Mouse (Mus musculus) MEL (cell line): ENCODE measurements around the gene Med13l. TPM values are rescaled to one million over a fixed set of nuclear protein-coding genes. Genes with fewer than 3 reads are reported as not detected.

Experiments
- DNase-seq: peaks from one replicate; pipeline ENCODE4 v3.0.0; 2011; ENCODE audit warnings: low read depth, low spot score
- H3K27ac ChIP-seq: 2 replicates; pipeline ENCODE4 v1.5.1; 2012; ENCODE audit warnings: low read depth, mild to moderate bottlenecking, control low read depth, low read length, moderate library complexity; ENCODE audit not compliant: control insufficient read depth
- H3K27me3 ChIP-seq, 2 experiments: fragments of 150-350 bp in 1 of 2; sonication (generic) in 1 of 2; 2 replicates each; pipeline ENCODE4 v1.6.1; 2012; ENCODE audit warnings: low read length in 2 of 2, mild to moderate bottlenecking in 2 of 2, improper control_type of control experiment in 1 of 2, moderate library complexity in 1 of 2; ENCODE audit not compliant: insufficient read depth in 2 of 2, control insufficient read depth in 1 of 2
- H3K36me3 ChIP-seq, 2 experiments: 2 replicates each; pipeline ENCODE4 v1.6.1; 2012 to 2014; ENCODE audit warnings: low read length in 2 of 2, improper control_type of control experiment in 1 of 2, inconsistent platforms in 1 of 2, mild to moderate bottlenecking in 1 of 2; ENCODE audit not compliant: insufficient read depth in 2 of 2, control insufficient read depth in 1 of 2
- H3K4me1 ChIP-seq, 2 experiments: fragments of 150-350 bp in 1 of 2; sonication (generic) in 1 of 2; 2 replicates each; pipeline ENCODE4 v1.6.1; 2012; ENCODE audit warnings: low read length in 2 of 2, improper control_type of control experiment in 1 of 2, mild to moderate bottlenecking in 1 of 2; ENCODE audit not compliant: insufficient read depth in 2 of 2, control insufficient read depth in 1 of 2
- H3K4me3 ChIP-seq, 2 experiments: fragments of 150-350 bp in 1 of 2; sonication (generic) in 1 of 2; 2 replicates each; pipeline ENCODE4 v1.5.1; 2012; ENCODE audit warnings: low read depth in 2 of 2, low read length in 2 of 2, mild to moderate bottlenecking in 2 of 2, moderate library complexity in 2 of 2, control low read depth in 1 of 2, improper control_type of control experiment in 1 of 2; ENCODE audit not compliant: control insufficient read depth in 1 of 2, insufficient read depth in 1 of 2
- H3K79me2 ChIP-seq: 2 replicates; pipeline ENCODE4 v1.6.1; 2012; ENCODE audit warnings: mild to moderate bottlenecking, low read length, moderate library complexity; ENCODE audit not compliant: control insufficient read depth, poor library complexity, insufficient read depth
- H3K9ac ChIP-seq: 2 replicates; pipeline ENCODE4 v1.6.1; 2012; ENCODE audit warnings: low read depth, mild to moderate bottlenecking, control low read depth, low read length, moderate library complexity; ENCODE audit not compliant: control insufficient read depth, poor library complexity, severe bottlenecking
- H3K9me3 ChIP-seq: fragments of 150-350 bp; sonication (generic); replicated peaks from 2 replicates; pipeline ENCODE4 v1.6.1; 2012; ENCODE audit warnings: mild to moderate bottlenecking, low read length, improper control_type of control experiment, moderate library complexity; ENCODE audit not compliant: insufficient read depth
- BHLHE40 ChIP-seq: IDR thresholded peaks from 2 replicates; pipeline ENCODE4 v1.6.1; 2012; ENCODE audit warnings: low read depth, mild to moderate bottlenecking, inconsistent platforms, low read length, improper control_type of control experiment, borderline replicate concordance
- CHD1 ChIP-seq: IDR thresholded peaks from 2 replicates; pipeline ENCODE4 v1.6.1; 2012; ENCODE audit warnings: low read depth, mild to moderate bottlenecking, inconsistent platforms, low read length, improper control_type of control experiment
- CHD2 ChIP-seq: IDR thresholded peaks from 2 replicates; pipeline ENCODE4 v1.6.1; 2011; ENCODE audit warnings: low read length, improper control_type of control experiment
- E2F4 ChIP-seq: IDR thresholded peaks from 2 replicates; pipeline ENCODE4 v1.6.1; 2011; ENCODE audit warnings: low read depth, low read length, improper control_type of control experiment, borderline replicate concordance
- EP300 ChIP-seq, 2 experiments: IDR thresholded peaks; 2 replicates each; pipeline ENCODE4 v1.6.1; 2011; ENCODE audit warnings: improper control_type of control experiment in 2 of 2, low read length in 2 of 2, low read depth in 1 of 2, mild to moderate bottlenecking in 1 of 2
- GABPA ChIP-seq: IDR thresholded peaks from 2 replicates; pipeline ENCODE4 v1.6.1; 2012; ENCODE audit warnings: low read depth, mild to moderate bottlenecking, inconsistent platforms, low read length, improper control_type of control experiment, moderate library complexity
- HCFC1 ChIP-seq: IDR thresholded peaks from 2 replicates; pipeline ENCODE4 v1.6.1; 2012; ENCODE audit warnings: low read depth, mild to moderate bottlenecking, inconsistent platforms, low read length, improper control_type of control experiment, moderate library complexity
- JUND ChIP-seq: IDR thresholded peaks from 2 replicates; pipeline ENCODE4 v1.6.1; 2011; ENCODE audit warnings: low read depth, mild to moderate bottlenecking, improper control_type of control experiment, low read length
- MAX ChIP-seq: IDR thresholded peaks from 2 replicates; pipeline ENCODE4 v1.6.1; 2011; ENCODE audit warnings: low read length, improper control_type of control experiment
- MAZ ChIP-seq: IDR thresholded peaks from 2 replicates; pipeline ENCODE4 v1.6.1; 2012; ENCODE audit warnings: low read depth, mild to moderate bottlenecking, inconsistent platforms, low read length, improper control_type of control experiment
- MXI1 ChIP-seq: IDR thresholded peaks from 2 replicates; pipeline ENCODE4 v1.6.1; 2011; ENCODE audit warnings: mild to moderate bottlenecking, low read depth, low read length, improper control_type of control experiment
- MYB ChIP-seq: IDR thresholded peaks from 2 replicates; pipeline ENCODE4 v1.6.1; 2011; ENCODE audit warnings: mild to moderate bottlenecking, low read depth, low read length, improper control_type of control experiment
- MYC ChIP-seq: IDR thresholded peaks from 2 replicates; pipeline ENCODE4 v1.6.1; 2011; ENCODE audit warnings: low read depth, mild to moderate bottlenecking, low read length, improper control_type of control experiment, moderate library complexity
- NELFE ChIP-seq: IDR thresholded peaks from 2 replicates; pipeline ENCODE4 v1.6.1; 2011; ENCODE audit warnings: low read depth, low read length, improper control_type of control experiment
- NRF1 ChIP-seq: IDR thresholded peaks from 2 replicates; pipeline ENCODE4 v1.6.1; 2014; ENCODE audit warnings: low read depth, mild to moderate bottlenecking, inconsistent platforms, low read length, improper control_type of control experiment, moderate library complexity; ENCODE audit not compliant: poor library complexity, insufficient read depth, severe bottlenecking
- POLR2AphosphoS2 ChIP-seq: IDR thresholded peaks from 2 replicates; pipeline ENCODE4 v1.6.1; 2011; ENCODE audit warnings: low read length, improper control_type of control experiment
- SIN3A ChIP-seq: IDR thresholded peaks from 2 replicates; pipeline ENCODE4 v1.6.1; 2012; ENCODE audit warnings: low read length, improper control_type of control experiment, inconsistent platforms
- SMC3 ChIP-seq: IDR thresholded peaks from 2 replicates; pipeline ENCODE4 v1.6.1; 2011; ENCODE audit warnings: low read depth, low read length, improper control_type of control experiment
- TAL1 ChIP-seq: IDR thresholded peaks from 2 replicates; pipeline ENCODE4 v1.6.1; 2012; ENCODE audit warnings: mild to moderate bottlenecking, inconsistent platforms, low read length, moderate library complexity, mixed read lengths
- TBP ChIP-seq: IDR thresholded peaks from 2 replicates; pipeline ENCODE4 v1.8.0; 2011; ENCODE audit warnings: low read depth, low read length, improper control_type of control experiment
- TCF12 ChIP-seq: IDR thresholded peaks from 2 replicates; pipeline ENCODE4 v1.6.1; 2014; ENCODE audit warnings: low read depth, mild to moderate bottlenecking, inconsistent platforms, low read length, improper control_type of control experiment, moderate library complexity
- USF2 ChIP-seq, 2 experiments: IDR thresholded peaks; 2 replicates each; pipeline ENCODE4 v1.6.1; 2011 to 2012; ENCODE audit warnings: improper control_type of control experiment in 2 of 2, low read length in 2 of 2, borderline replicate concordance in 1 of 2, inconsistent platforms in 1 of 2, low read depth in 1 of 2, mild to moderate bottlenecking in 1 of 2; ENCODE audit not compliant: insufficient read depth in 1 of 2
- ZC3H11A ChIP-seq: IDR thresholded peaks from 2 replicates; pipeline ENCODE4 v1.6.1; 2012; ENCODE audit warnings: low read depth, mild to moderate bottlenecking, inconsistent platforms, low read length, improper control_type of control experiment
- ZKSCAN1 ChIP-seq: IDR thresholded peaks from 2 replicates; pipeline ENCODE4 v1.6.1; 2012; ENCODE audit warnings: low read depth, mild to moderate bottlenecking, inconsistent platforms, low read length, improper control_type of control experiment, moderate library complexity
- ZMIZ1 ChIP-seq: IDR thresholded peaks from 2 replicates; pipeline ENCODE4 v1.6.1; 2012; ENCODE audit warnings: low read depth, mild to moderate bottlenecking, inconsistent platforms, low read length, improper control_type of control experiment, moderate library complexity
- ZNF384 ChIP-seq: IDR thresholded peaks from 2 replicates; pipeline ENCODE4 v1.6.1; 2012; ENCODE audit warnings: low read depth, mild to moderate bottlenecking, inconsistent platforms, low read length, improper control_type of control experiment
- polyA plus RNA-seq, 2 experiments: library from polyadenylated mRNA; stranded (reverse) in 1 of 2; unstranded in 1 of 2; fragments of >175 nt in 1 of 2; fragments of >200 nt in 1 of 2; gene quantifications; 2 replicates each; pipeline versions ENCODE4 v1.2.1 to v1.2.4; 2012; ENCODE audit warnings: low replicate concordance in 2 of 2, low read depth in 1 of 2; ENCODE audit not compliant: insufficient read length in 2 of 2, insufficient read depth in 1 of 2, missing spikeins in 1 of 2
- total RNA-seq: library from RNA; depleted of rRNA; stranded (reverse); fragments of 300-350 nt; gene quantifications from 2 replicates; pipeline ENCODE4 v1.2.3, GENCODE M21; 2012

Med13l gene
- total and polyA plus RNA-seq, 3 experiments, result 13.4 to 16.1 TPM; not detected in 1

- Histone ChIP-seq H3K27ac (no peak overlapping the region), H3K9ac (no peak overlapping the region), H3K4me1 (peaks cover 0 to 4% of the 10 kb centered on the region in 2 experiments; a peak in 1 of 4 replicates), H3K36me3 (no peaks in the 10 kb centered on the region), H3K27me3 (no peaks in the 10 kb centered on the region), H3K4me3 (no peak overlapping the region), H3K9me3 (no peaks in the 10 kb centered on the region), H3K79me2 (peaks cover 2% of the 10 kb centered on the region; the same call in 1 of the 2 replicates)
- no peak for DNase-seq
- no peak for TF ChIP-seq MAZ
- no peak for TF ChIP-seq ZNF384
- no peak for TF ChIP-seq HCFC1
- no peak for TF ChIP-seq TAL1
- no peak for TF ChIP-seq CHD2
- no peak for TF ChIP-seq SMC3
- TF ChIP-seq USF2 (IDR thresholded peaks at IDR 0.05; ENCODE audit: borderline replicate concordance in 1 of 2, insufficient read depth in 1 of 2, low read depth in 1 of 2, low read length in 2 of 2), result no peak
- TF ChIP-seq NELFE, result no peak
- TF ChIP-seq TCF12, result no peak
- TF ChIP-seq ZKSCAN1, result no peak
- no peak for TF ChIP-seq MXI1
- TF ChIP-seq ZMIZ1, result no peak
- TF ChIP-seq E2F4, result no peak
- TF ChIP-seq POLR2AphosphoS2, result no peak
- TF ChIP-seq EP300 (IDR thresholded peaks at IDR 0.05; ENCODE audit: low read depth in 1 of 2, low read length in 2 of 2), result no peak
- no peak for TF ChIP-seq SIN3A
- no peak for TF ChIP-seq JUND
- TF ChIP-seq CHD1, result no peak
- no peak for TF ChIP-seq MAX
- TF ChIP-seq, all 39 proteins: peak for 0
These were observed 106.1 kb downstream of the Med13l start for GRCm38 (mm10) chr5:118666437-118667207.

GRCm38 (mm10) chr5:118667863-118668262 lies 107.4 kb downstream of the Med13l start:
- no peaks in the 10 kb centered on the region for H3K27me3 ChIP-seq
- H3K4me1 ChIP-seq, result peaks cover 0 to 4% of the 10 kb centered on the region in 2 experiments; a peak in 1 of 4 replicates
- no peak overlapping the region for H3K9ac ChIP-seq
- H3K79me2 ChIP-seq, result peaks cover 2% of the 10 kb centered on the region; the same call in 1 of the 2 replicates
- H3K9me3 ChIP-seq, result no peaks in the 10 kb centered on the region
- DNase-seq, result no peak
- TF ChIP-seq JUND (no peak), EP300 (IDR thresholded peaks at IDR 0.05; ENCODE audit: low read depth in 1 of 2, low read length in 2 of 2) (no peak), CHD2 (no peak), HCFC1 (no peak), NRF1 (no peak), BHLHE40 (no peak), TBP (no peak), POLR2AphosphoS2 (no peak), GABPA (no peak), MYB (no peak), MAZ (no peak), MYC (no peak), ZC3H11A (no peak)
- no peak overlapping the region for H3K4me3 ChIP-seq
- H3K36me3 ChIP-seq, result no peaks in the 10 kb centered on the region
- H3K27ac ChIP-seq, result no peak overlapping the region
